Mouse (Mus musculus) kidney, adult 2 months (tissue): Measurements from ENCODE around the gene Mmrn1. TPM values are rescaled to one million over a fixed set of nuclear protein-coding genes. Genes with fewer than 3 reads are reported as not detected.

Experiments used
- DNase-seq: peaks from one replicate; pipeline ENCODE4 v3.0.0; 2021
- H3K27ac ChIP-seq: fragments of 200-500 bp; 2 replicates; pipeline ENCODE4 v1.5.1; 2012; ENCODE audit warnings: low read depth, low read length, control low read depth, inconsistent platforms; ENCODE audit not compliant: insufficient read depth
- H3K27me3 ChIP-seq: fragments of 200-500 bp; replicated peaks from 2 replicates; pipeline ENCODE4 v1.6.1; 2012; ENCODE audit warnings: mild to moderate bottlenecking, moderate library complexity, low read length, inconsistent platforms; ENCODE audit not compliant: control insufficient read depth, insufficient read depth
- H3K36me3 ChIP-seq: fragments of 200-500 bp; 2 replicates; pipeline ENCODE4 v1.6.1; 2012; ENCODE audit warnings: mild to moderate bottlenecking, moderate library complexity, low read length, inconsistent platforms; ENCODE audit not compliant: control insufficient read depth, insufficient read depth
- H3K4me1 ChIP-seq: fragments of 200-500 bp; 2 replicates; pipeline ENCODE4 v1.6.1; 2011; ENCODE audit warnings: low read length; ENCODE audit not compliant: control insufficient read depth, insufficient read depth
- H3K4me3 ChIP-seq: fragments of 200-500 bp; 2 replicates; pipeline ENCODE4 v1.5.1; 2011; ENCODE audit warnings: mild to moderate bottlenecking, low read depth, low read length, control low read depth; ENCODE audit not compliant: insufficient read depth
- CTCF ChIP-seq: fragments of 200-500 bp; conservative IDR thresholded peaks from 2 replicates; pipeline ENCODE4 v1.5.1; 2011; ENCODE audit warnings: low read depth, mild to moderate bottlenecking, control low read depth, low read length, moderate library complexity, mixed read lengths; ENCODE audit not compliant: insufficient read depth, insufficient read length
- POLR2A ChIP-seq: fragments of 200-500 bp; IDR thresholded peaks from one replicate; pipeline ENCODE4 v1.6.1; 2011; ENCODE audit warnings: low read depth, low read length, control low read depth
- WGBS: fragments of 180-500 bp; shearing (Covaris S2); methylation state at CpG from one replicate; pipeline ENCODE4 v1.1.7; 2018; 5-methylcytosine and 5-hydroxymethylcytosine counted together
- polyA plus RNA-seq: library from polyadenylated mRNA; depleted of rRNA; stranded (reverse); fragments of >200 nt; gene quantifications from 2 replicates; pipeline ENCODE4 v1.2.3, GENCODE M21; 2012

The Mmrn1 gene
- polyA plus RNA-seq, 1 experiment = 0.89 TPM

GRCm38 (mm10) chr6:60944178-60944577, 19.4 kb downstream of the Mmrn1 start:
- Histone ChIP-seq H3K4me3 (no peak overlapping the region), H3K27me3 (no peaks in the 10 kb centered on the region), H3K27ac (no peak overlapping the region), H3K4me1 (no peaks in the 10 kb centered on the region), H3K36me3 (no peaks in the 10 kb centered on the region)
- no peak for DNase-seq
- TF ChIP-seq POLR2A (no peak), CTCF (no peak)
- WGBS = 54% methylated on average over 7 of the region's 7 CpGs

GRCm38 (mm10) chr6:60944621-60945020, 19.8 kb downstream of the Mmrn1 start:
- TF ChIP-seq CTCF (no peak), POLR2A (no peak)
- 66% methylated on average over 9 of the region's 9 CpGs for WGBS

GRCm38 (mm10) chr6:60950415-60950814, 25.6 kb downstream of the Mmrn1 start:
- TF ChIP-seq CTCF = peak; percentile 68
- no peak for TF ChIP-seq POLR2A
- H3K4me1 ChIP-seq = no peaks in the 10 kb centered on the region
- no peak overlapping the region for H3K27ac ChIP-seq
- H3K4me3 ChIP-seq = no peak overlapping the region
- no peaks in the 10 kb centered on the region for H3K27me3 ChIP-seq
- DNase-seq = peak; percentile 44
- H3K36me3 ChIP-seq = no peaks in the 10 kb centered on the region
- WGBS = 55% methylated on average over 3 of the region's 3 CpGs

More at GRCm38 (mm10) chr6:60944621-60945020, 19.8 kb downstream of the Mmrn1 start:
- no peaks in the 10 kb centered on the region for H3K4me1 ChIP-seq
- no peak overlapping the region for H3K4me3 ChIP-seq
- H3K27ac ChIP-seq = no peak overlapping the region
- H3K36me3 ChIP-seq = no peaks in the 10 kb centered on the region
- H3K27me3 ChIP-seq = no peaks in the 10 kb centered on the region
- no peak for DNase-seq

GRCm38 (mm10) chr6:60961285-60961684, 36.5 kb downstream of the Mmrn1 start:
- no peak overlapping the region for H3K27ac ChIP-seq
- no peak for TF ChIP-seq POLR2A
- H3K4me3 ChIP-seq = no peak overlapping the region
- 82% methylated on average over 2 of the region's 2 CpGs for WGBS
- DNase-seq = no peak
- H3K4me1 ChIP-seq = no peaks in the 10 kb centered on the region
- no peaks in the 10 kb centered on the region for H3K27me3 ChIP-seq
- H3K36me3 ChIP-seq = no peaks in the 10 kb centered on the region

GRCm38 (mm10) chr6:60961838-60962237, 37.1 kb downstream of the Mmrn1 start:
- no peak overlapping the region for H3K4me3 ChIP-seq
- H3K27me3 ChIP-seq = no peaks in the 10 kb centered on the region
- 43% methylated on average over 2 of the region's 2 CpGs for WGBS
- H3K27ac ChIP-seq = no peak overlapping the region
- DNase-seq = no peak
- no peaks in the 10 kb centered on the region for H3K36me3 ChIP-seq
- H3K4me1 ChIP-seq = no peaks in the 10 kb centered on the region
- no peak for TF ChIP-seq CTCF
- TF ChIP-seq POLR2A = no peak

- no peak for DNase-seq
- TF ChIP-seq POLR2A = no peak
- no peak for TF ChIP-seq CTCF
- H3K27me3 ChIP-seq = no peaks in the 10 kb centered on the region
- H3K27ac ChIP-seq = no peak overlapping the region
- H3K36me3 ChIP-seq = no peaks in the 10 kb centered on the region
- 76% methylated on average over 2 of the region's 2 CpGs for WGBS
- H3K4me1 ChIP-seq = no peaks in the 10 kb centered on the region
- no peak overlapping the region for H3K4me3 ChIP-seq
Observed at GRCm38 (mm10) chr6:60962668-60963067, 37.9 kb downstream of the Mmrn1 start.

- no peak for DNase-seq
- Histone ChIP-seq H3K4me3 (no peak overlapping the region), H3K36me3 (no peaks in the 10 kb centered on the region), H3K27ac (no peak overlapping the region), H3K27me3 (no peaks in the 10 kb centered on the region), H3K4me1 (no peaks in the 10 kb centered on the region)
- TF ChIP-seq CTCF (no peak), POLR2A (no peak)
- WGBS = 44% methylated on average over 1 of the region's 1 CpGs
Observed at GRCm38 (mm10) chr6:60963726-60964125, 39.0 kb downstream of the Mmrn1 start.

GRCm38 (mm10) chr6:60966931-60967330, 42.2 kb downstream of the Mmrn1 start:
- Histone ChIP-seq H3K4me3 (no peak overlapping the region), H3K27me3 (no peaks in the 10 kb centered on the region), H3K4me1 (no peaks in the 10 kb centered on the region), H3K27ac (no peak overlapping the region), H3K36me3 (no peaks in the 10 kb centered on the region)
- no peak for TF ChIP-seq CTCF
- TF ChIP-seq POLR2A = no peak
- WGBS = 73% methylated on average over 4 of the region's 4 CpGs
- no peak for DNase-seq
